Mouse (Mus musculus) olfactory bulb, adult 2 months (tissue): ENCODE data around the gene Lrrc3.

Experiments
- CTCF ChIP-seq: fragments of 200-500 bp; IDR thresholded peaks from 2 replicates; pipeline ENCODE4 v1.5.1; 2012; ENCODE audit warnings: low read depth, mild to moderate bottlenecking, low read length, moderate library complexity; ENCODE audit not compliant: insufficient read depth
- POLR2A ChIP-seq: fragments of 200-500 bp; IDR thresholded peaks from 2 replicates; pipeline ENCODE4 v1.6.1; 2012; ENCODE audit warnings: mild to moderate bottlenecking, low read depth, low read length, moderate library complexity; ENCODE audit not compliant: insufficient read depth

GRCm38 (mm10) chr10:77922681-77923080, 20.3 kb upstream of the Lrrc3 start:
- TF ChIP-seq CTCF (no peak), POLR2A (no peak)
